Mouse (Mus musculus) A20 (cell line): Measurements from ENCODE around the gene Lss.

Experiments
- DNase-seq: peaks from one replicate; pipeline ENCODE4 v3.0.0-alpha.2; 2011; ENCODE audit warnings: low read depth, low spot score

Gene Lss

DNA sequence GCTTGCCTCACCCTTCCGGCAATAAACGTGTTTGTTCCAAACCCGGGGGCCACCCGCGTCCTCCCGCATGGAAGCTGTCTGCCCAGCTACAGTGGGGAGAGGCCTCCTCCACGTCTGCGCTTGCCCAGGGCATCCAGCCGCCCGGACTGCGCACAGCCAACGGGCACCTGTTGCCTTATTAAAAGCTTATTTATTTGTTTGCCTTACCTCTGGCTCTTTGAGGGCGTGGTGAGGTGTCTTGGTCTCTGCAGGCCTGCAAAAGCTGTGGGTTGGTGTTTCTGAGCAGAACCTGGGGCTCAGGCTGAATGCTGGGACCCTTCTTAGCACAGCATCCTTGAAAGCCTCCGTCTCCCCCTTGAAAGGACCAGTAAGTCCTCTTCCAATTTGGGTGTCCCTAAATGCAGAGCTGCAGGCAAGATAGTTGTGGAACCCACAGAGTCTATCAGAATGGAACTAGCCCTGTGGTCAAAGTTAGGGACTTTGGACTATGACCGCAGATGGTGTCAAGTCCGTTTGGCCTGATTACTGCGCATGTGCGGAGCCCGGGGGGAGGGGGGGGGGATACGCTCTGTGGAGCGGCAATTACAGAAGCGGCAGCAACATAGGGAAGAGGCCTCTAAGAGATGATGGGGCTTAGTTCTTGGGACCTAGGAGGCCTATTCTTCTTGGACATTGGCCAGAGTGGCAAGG is 38.8 kb downstream of the Lss start:
- DNase-seq = no peak

DNA sequence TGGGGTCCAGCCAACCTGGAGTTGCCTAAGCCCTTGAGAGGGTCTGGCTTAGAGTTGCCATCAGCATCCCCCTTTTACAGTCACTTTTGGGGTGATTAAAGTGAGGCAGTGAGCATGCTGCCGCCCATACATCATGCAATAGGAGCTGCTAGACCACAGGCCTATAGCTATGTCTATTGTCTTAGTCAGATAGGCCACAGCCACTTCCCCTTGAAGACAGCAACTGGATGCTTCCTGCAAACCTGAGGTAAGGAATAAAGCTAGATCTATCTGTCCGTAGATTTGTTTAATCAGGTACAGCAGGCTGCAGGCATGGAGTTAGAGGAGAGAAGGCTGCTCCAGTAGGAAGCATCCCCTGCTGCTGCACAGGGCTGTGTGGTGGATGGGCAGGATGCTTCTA is 39.7 kb downstream of the Lss start:
- DNase-seq = no peak

DNA sequence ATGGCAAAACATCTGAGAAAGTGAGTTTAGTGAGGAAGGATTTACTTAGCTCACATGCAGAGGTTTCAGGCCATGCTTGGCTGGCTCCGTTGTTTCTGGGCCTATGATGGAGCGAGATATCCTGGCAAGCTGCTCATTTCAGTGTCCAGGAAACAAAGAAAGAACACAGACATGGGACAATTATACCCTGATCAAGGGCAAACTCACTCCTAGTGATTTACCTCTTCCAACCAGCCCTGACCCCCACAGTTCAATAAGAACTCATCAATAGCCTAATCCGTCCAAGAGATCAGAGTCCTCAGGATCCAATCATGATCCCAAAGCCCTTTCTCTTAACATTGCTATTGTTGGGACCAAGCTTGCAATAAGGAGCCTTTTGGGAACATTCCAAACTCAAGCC is 40.8 kb downstream of the Lss start:
- no peak for DNase-seq

DNA sequence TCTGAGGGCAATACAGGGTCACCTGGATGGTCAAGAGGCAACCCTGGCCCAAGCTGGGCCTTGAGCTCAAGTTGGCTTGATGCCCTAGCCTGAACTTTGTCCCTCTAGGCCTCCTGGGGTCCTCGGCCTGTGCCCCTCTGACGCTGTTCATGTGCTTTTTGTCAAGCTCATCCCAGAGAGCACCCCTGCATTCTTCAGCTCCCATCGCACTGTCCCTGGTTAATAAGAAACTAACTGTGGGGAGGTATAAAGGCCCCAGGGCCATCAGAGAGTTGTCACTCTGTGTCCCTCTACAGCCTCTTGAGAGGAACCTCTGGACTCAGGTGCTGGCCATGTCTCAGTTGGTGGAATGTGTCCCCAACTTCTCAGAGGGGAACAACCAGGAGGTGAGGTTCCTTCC is 44.0 kb downstream of the Lss start, which contains the start of gene Ftcd:
Ftcd (plus strand) TSS at position 275 of the 400 bp plus-strand sequence.
- no peak for DNase-seq

DNA sequence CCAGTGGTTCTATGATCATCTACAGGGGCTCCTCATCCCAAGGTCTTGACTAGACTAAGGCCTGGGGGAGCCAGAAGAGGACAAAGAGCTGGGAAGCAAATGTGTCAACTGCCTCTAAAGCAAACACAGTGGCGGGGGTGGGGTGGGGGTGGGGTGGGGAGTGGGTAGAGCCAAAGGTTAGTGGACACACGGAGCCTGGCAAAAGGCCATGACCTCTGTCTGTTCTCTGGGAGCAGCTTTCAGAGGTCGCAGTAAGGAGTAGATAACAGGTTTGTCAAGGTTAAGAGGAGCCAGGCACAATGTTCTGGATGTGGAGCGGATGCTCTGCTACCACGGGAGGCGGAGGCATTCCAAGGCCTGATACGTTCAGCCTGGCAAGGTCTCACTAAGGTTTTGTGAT is 45.5 kb downstream of the Lss start:
- no peak for DNase-seq

DNA sequence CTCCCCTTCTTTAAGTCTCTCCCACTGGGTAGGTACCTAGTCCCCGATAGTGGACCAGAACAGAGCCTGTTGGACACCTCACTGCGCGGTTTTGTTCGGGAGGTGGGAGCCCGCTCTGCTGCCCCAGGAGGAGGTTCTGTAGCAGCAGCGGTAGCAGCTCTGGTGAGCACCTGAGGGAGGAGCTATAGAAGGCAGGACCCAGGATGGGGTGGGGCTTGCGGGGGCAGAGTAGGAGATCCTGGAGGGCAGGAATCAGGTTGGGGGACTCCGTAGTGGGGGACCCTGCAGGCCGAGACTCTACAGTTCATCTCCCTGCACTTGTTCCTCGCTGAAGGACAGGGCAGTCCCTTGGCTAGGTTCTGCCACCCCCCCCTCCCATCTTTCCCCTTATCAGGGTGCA is 52.8 kb downstream of the Lss start:
- no peak for DNase-seq

- no peak for DNase-seq
Observed at GRCm38 (mm10) chr10:76586190-76586589, 54.8 kb downstream of the Lss start.

DNA sequence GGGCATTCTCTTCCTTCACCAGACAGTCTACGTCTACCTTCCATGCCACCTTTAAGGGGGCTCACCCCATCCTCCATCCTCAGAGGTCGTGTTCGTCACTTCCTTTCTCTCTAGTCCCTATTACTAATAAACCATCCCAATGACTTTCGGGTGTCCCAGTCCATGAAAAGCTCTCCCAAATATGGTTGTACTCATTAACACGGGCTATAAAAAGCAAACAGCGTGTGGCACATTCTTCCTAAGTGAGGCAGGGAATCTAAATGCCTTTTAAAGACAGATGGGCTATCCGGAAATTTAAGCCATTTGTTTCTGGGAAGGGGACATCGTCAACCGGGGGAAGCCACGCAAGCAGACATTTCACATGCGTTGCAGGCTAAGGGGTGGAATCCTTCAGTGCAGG is 58.8 kb downstream of the Lss start:
- DNase-seq = no peak

DNA sequence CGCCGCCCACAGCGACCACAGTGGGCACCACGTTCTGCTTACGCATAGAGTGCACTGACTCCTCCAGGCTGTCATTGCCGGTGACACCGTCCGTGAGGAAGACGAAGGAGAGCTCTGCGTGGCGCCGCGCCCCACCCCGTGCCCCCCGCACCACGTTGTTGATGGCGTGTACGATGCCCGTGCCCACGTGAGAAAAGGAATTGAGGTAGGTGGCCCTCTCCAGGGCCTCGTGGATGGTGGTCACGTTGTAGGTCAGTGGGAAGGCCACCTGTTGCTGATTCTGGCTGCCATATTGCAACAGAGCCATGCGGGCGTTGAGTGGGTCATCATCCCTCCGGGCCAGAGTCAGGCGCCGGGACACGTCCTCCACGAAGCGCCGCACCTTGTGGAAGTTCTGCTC is 65.0 kb downstream of the Lss start:
- DNase-seq = no peak

DNA sequence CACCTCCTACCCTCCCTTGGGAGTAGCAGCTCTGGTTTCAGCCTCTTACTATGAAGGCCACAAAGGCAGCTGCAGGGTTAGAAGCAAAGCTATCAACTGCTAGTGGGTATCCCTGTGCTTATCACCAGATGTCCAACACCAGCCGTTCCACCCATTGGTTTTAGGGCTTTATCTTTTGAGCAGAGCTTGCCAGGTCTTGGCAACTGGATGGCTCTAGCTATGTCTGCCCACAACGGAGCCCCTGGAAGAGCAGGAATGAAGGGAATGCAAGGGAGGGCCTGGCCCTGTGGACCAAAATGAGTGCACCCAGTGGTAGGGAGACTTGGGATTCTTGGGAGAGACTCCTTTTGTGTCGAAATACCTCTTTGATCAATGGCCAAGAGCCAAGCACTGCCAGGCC is 71.3 kb downstream of the Lss start:
- no peak for DNase-seq
